Mouse (Mus musculus): ENCODE measurements around the gene Mief1.

DNA sequence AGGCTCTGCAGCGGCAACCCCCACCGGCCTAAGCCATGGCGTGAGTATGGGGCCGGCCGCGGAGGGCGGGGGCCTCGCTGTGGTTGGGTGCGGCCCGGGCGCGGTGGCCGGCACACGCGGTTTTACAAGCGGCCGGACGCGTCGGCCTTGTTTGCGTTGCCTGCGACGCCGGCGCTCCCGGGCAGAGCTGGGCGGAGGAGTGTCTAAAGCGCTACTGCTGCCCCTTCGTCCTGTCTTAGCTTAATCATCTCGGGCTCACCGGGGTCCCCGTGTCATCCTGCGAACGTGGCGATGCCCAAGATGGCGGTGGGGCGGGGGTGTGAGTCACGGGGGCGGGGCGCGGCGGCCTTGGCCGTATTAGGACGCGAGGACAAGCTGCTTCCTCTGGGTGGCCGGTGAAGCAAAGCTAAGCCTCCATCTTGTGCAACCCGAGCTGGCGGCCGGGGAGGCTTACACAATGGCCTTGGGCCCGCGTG, 21.9 kb downstream of the Mief1 start:
- TF ChIP-seq CTCF (IDR thresholded peaks at IDR 0.05; ENCODE audit: low read depth) (peak; percentile 10; the same call in 1 of the 2 replicates), EP300 (optimal IDR thresholded peaks at IDR 0.05) (peak; percentile 11)
